Mouse (Mus musculus): ENCODE results near the gene Prss30. TPM values are rescaled to one million over a fixed set of nuclear protein-coding genes. Genes with fewer than 3 reads are reported as not detected.
"Not testable (repeated sequence)": the region's sequence is repeated elsewhere in the genome, so short reads cannot be mapped to it uniquely, and the experiment has no call there.

The Prss30 gene
- total RNA-seq, 2 experiments from 2014 or later: not detected

GRCm38 (mm10) chr17:23984989-23985388 is 4.6 kb upstream of the Prss30 start:
- no peak for DNase-seq (ENCODE audit: low spot score)

DNA sequence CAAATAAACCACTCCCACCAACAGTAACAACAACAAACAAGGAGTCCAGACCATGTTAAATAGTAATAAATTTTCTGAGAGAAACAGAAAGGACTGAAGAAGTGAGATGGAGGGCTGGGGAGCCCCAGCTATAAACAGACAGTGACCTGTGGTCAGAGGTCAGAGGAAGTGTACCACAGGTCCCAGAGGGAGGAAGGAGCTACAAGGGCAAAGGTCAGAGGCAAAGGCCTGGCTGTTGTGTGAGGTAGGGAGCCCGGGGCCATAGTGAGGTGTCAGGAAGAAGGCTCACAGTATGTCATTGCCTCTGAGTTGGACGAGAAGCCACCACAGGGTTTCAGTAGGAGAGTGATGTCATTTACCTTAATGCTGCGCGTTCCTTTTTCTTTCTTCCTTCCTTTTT is 2.5 kb upstream of the Prss30 start:
- DNase-seq (ENCODE audit: low spot score): no peak

GRCm38 (mm10) chr17:23979471-23979870 is 895 bp downstream of the Prss30 start:
- no peak for DNase-seq (ENCODE audit: low spot score)

DNA sequence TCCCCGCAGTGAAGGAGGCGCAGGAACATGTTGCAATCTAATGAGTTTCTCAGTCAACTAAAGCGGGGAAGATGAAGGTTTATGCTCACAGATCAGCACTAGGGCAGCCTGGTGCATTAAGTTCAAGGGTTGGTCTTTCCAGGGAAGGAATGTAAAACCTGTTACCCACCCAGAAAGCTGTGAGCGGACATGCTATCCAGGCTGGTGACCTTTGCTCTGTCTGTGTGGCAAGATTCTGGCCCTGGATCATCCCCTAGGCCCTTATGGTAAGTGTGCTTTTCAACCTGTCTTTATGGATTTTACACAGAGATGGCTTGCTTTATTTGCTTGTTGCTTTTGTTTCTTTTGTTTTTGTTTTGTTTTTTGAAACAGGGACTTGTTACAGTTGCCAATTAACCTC is 3.7 kb downstream of the Prss30 start:
- no peak for DNase-seq (ENCODE audit: low spot score)

DNA sequence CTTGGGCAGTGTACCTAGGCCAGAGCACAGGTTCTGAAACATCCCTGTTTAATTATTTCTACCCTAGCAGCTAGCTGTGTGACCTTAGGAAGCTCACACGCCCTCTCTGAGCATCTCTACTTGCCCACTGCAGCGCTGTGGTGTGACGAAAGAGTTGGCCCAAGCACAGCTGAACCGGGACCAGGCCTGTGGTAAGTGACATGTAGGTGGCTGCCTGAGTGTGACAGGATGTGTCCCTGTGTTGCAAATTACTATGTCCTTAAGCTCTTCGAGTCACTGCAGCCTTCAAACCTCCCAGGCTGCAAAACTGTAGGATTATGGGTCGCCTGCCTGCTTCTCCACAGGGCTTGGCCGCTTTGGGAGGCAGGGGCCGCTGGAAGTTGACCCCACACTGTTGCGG is 9.1 kb downstream of the Prss30 start:
- DNase-seq (ENCODE audit: low spot score): no peak

GRCm38 (mm10) chr17:23969231-23969630 is 11.1 kb downstream of the Prss30 start:
- DNase-seq (ENCODE audit: low spot score): peak; percentile 54

DNA sequence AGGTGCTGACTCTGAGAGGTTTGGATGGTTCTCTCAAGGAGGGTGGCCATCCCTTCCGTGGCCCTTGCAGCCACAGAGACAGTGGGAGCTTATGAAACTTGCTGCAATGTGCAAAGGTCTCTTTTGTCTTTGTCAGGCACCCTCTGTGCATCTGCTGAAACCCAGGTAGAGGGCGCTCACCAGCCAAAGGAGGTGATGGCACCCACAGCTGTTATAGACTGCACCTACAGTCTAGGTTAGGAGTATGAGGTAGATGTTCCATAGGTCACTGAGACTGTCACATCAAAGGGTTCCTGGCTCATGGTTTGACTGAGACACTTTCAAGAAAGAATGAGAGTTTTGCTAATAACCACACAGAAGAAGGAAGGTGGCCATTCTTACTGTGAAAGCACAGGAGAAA is 11.6 kb downstream of the Prss30 start:
- no peak for DNase-seq (ENCODE audit: low spot score)

DNA sequence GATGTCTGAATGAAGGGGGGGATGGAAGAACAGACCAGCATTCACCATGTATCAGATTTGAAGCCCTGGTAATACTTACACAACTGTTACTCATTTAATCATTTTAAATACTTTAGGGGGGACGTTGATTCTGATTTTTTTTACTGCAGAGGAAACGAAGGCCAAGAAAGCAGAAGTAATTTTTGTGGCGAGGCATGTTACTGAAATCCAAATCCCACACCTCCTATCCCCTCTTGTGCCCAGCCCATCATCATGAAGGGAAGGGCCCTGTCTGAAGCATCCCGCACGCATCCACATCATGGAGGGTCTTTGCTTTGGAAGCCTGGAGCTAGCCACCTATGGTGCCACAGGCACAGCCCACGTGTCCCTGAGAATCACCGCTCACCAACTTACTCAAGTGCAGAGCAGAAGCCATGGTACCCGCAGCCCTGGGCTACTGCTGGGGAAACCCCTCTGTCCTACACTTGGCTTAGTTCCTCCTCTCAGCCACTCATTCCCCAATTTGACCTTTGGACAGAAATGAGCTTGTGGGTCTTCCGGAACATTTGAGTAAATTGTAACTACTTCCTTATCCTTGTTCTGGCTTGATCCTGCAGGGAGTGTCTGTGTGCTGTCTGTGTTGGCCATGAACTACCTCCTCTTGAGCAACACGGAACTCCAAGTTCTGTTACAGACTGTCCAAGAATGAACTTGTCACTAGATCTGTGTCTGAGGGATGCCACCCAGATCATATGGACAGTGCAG is 13.5 kb downstream of the Prss30 start:
- peak; percentile 3 for DNase-seq (ENCODE audit: low spot score)

- no peak for DNase-seq (ENCODE audit: low spot score)
Measured at GRCm38 (mm10) chr17:23965805-23966425, 14.5 kb downstream of the Prss30 start.

DNA sequence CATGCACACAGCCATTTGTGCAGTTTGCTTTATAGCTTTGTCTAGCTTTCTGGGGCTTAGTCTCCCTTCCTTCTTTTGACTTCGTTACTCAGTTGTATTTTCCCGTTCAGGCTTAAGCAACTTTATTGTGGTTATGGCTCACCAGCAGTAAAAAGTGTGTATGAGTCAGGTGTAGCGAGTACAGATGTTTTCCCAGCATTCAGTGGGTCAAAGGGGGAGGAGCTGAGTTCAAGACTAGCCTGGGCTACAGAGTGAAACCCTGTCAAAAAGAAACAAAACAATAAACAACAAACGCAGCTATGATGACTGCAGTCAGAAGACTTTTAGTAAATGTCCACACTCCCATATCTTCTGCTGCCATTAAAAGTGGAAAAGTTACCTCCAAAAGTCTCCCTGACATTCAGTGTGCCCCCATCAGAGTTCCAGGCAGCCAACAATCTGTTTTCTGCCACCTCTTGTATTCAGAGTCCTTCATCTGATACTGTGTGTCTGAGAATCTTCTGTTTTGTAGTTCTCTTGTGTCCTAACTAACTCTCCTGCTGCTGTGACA is 18.7 kb downstream of the Prss30 start:
- no peak for DNase-seq (ENCODE audit: low spot score)

DNA sequence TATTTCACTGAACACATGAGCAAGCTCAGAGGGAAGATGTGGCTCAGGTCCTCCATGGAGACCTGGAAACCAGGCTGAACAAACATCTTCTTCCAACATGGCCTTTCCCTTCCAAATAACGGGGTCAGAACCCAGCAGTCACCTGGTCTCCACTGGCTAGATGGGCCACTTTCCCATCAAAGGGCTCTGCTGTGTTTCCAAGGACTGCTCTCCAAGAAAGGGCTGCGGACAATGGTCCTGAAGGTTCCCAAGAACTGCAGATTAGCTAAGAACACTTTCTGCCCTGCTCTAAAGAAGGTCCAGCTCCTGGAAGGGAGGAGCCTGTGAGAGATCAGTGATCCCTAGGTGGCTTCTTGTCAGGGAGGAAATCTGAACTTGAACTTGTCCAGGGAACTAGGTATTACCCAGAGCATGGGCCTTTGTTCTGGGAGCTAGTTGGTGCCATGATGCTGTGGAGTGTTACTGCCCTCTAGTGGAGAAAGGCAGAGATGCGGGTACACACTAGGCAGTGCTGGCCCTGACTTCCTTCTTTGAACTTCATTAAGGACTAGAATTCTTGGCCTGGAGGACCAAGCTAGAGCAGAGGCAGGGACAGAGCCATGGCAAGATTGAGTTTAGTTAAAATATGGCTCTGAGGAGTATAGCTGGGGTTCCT is 20.2 kb downstream of the Prss30 start:
- peak; percentile 76 for DNase-seq (ENCODE audit: low spot score)

GRCm38 (mm10) chr17:23955174-23955573 is 25.2 kb downstream of the Prss30 start, which contains the start of gene Sbpl:
Gene Sbpl, minus strand, starts transcription at chr17:23955274.
- no peak for DNase-seq (ENCODE audit: low spot score)

GRCm38 (mm10) chr17:23950828-23951227 is 29.5 kb downstream of the Prss30 start:
- not testable (repeated sequence) for DNase-seq (ENCODE audit: low spot score)

DNA sequence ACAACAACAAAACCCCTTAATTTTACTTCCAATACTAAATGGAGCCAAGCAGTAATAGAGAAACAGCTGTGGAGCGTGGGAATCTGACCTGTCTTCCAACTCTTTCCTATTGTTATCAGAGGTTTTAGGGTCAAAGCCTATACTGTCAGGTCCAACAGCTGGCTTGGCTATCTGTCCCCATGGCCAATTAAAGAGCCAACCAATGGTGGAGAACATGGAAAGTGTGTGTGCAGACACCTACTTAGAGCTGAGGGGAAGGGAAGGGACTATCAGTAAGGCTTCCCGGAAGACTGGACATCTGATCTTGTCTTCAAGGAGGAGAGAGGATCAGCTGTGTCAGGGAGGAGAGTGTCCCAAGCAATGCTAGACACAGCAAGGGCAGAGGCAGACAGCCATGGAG is 31.3 kb downstream of the Prss30 start:
- DNase-seq (ENCODE audit: low spot score): no peak

DNA sequence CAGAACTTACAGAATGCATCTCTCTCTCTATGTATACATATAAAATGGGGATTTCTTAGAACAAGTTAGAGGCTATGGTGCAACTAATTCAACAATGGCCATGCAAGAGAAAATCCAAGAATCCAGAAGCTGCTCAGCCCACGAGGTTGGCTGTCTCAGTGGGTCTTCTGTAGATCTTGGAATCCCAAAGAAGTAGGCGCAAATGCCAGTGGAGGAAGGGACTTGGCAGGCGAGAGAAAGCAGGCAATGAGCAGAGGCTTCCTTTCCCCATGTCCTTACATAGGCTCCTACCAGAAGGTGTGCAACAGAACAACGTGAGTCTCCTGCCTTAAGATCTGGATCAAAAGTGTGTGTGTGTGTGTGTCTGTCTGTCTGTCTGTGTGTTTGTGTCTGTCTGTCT is 32.9 kb downstream of the Prss30 start:
- DNase-seq (ENCODE audit: low spot score): not testable (repeated sequence)

DNA sequence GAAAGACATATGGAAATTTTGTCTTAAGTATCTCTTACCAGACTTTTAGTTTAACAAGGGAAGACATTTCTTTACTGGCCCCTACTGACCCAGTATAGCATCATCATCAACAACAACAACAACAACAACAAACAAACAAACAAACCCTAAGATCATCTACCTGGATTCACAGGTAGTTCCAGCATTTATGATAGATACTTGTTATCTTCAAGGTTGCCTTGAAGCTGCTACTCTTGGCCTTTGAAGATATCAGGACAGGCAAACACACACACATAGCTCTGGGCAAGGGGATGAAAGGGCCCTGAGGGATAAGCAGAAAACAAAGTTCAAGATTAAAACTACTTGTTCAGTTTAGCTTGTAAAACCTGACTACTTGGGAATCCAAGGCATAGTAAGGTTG is 39.0 kb downstream of the Prss30 start, which contains the start of gene Sbp:
Sbp (plus strand) TSS at position 301 of the 400 bp plus-strand sequence.
- DNase-seq (ENCODE audit: low spot score): no peak

- no peak for DNase-seq (ENCODE audit: low spot score)
Measured at GRCm38 (mm10) chr17:23931157-23931556, 49.2 kb downstream of the Prss30 start.

- DNase-seq (ENCODE audit: low spot score): peak; percentile 27
Measured at GRCm38 (mm10) chr17:23925090-23925493, 55.3 kb downstream of the Prss30 start.

DNA sequence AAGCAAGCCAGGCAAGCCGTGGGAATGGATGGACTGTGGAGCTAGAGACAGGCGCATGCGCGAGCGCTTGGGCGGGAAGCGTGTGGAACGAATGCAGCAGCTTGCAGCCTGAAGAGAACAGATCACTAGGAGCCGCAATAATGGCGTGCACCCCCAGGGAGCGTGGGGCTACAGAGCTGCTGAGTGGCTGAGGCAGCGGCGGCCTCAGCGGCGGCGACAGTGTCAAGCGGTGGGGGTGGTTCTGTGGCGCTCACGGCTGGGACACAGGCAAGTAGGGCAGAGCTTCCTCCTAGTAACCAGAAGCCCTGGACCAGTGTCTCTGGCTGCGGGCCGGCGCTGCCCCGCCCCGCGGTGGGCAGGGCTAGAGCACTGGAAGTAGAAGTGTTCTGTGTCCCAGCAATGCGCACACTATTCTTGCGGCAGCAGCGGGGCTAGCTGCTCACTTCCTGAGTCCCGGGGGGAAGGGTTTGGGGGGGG is 55.8 kb downstream of the Prss30 start:
- peak; percentile 90 for DNase-seq (ENCODE audit: low spot score)

Measured in gastrocnemius, adult 18-20 months (tissue).